Mouse (Mus musculus): ENCODE data around the gene Pacs2. TPM values are rescaled to one million over a fixed set of nuclear protein-coding genes. Genes with fewer than 3 reads are reported as not detected.

Gene Pacs2
- 10 to 100 TPM; 86.6 to 97.6 TPM for total RNA-seq (2021)
- long read RNA-seq, experiment 1, full-length matches to known transcripts: 2 of 48 reads
- long read RNA-seq, experiment 1, partial matches to known transcripts: 19 of 48 reads
- long read RNA-seq, experiment 1, other reads (novel, unspliced or antisense): 27 of 48 reads
- long read RNA-seq, experiment 2, full-length matches to known transcripts: 6 of 33 reads
- long read RNA-seq, experiment 2, partial matches to known transcripts: 10 of 33 reads
- long read RNA-seq, experiment 2, other reads (novel, unspliced or antisense): 17 of 33 reads

- intact Hi-C loops (cut with DNase I): no loop called here
- peak; percentile 92 to 93 for DNase-seq (ENCODE audit: low spot score in 2 of 2)
Measured at GRCm38 (mm10) chr12:113013604-113014558, at the start of gene Pacs2. Gene Pacs2, plus strand, starts transcription at chr12:113014508.

GRCm38 (mm10) chr12:112965783-112966182, 48.5 kb upstream of the Pacs2 start:
- no peak for DNase-seq (ENCODE audit: low spot score in 2 of 2)
- intact Hi-C loops (cut with DNase I): no loop called here

- DNase-seq (ENCODE audit: low spot score in 2 of 2): no peak
- intact Hi-C loops (cut with DNase I): no loop called here
Measured at GRCm38 (mm10) chr12:112968943-112969342, 45.4 kb upstream of the Pacs2 start.

- DNase-seq (ENCODE audit: low spot score in 2 of 2): no peak
- intact Hi-C loops (cut with DNase I): no loop called here
Measured at GRCm38 (mm10) chr12:112969616-112970015, 44.7 kb upstream of the Pacs2 start.

- intact Hi-C loops (cut with DNase I): no loop called here
- no peak for DNase-seq (ENCODE audit: low spot score in 2 of 2)
Measured at GRCm38 (mm10) chr12:112974736-112975135, 39.6 kb upstream of the Pacs2 start.

- peak; percentile 90 to 91 for DNase-seq (ENCODE audit: low spot score in 2 of 2)
- intact Hi-C loops (cut with DNase I): no loop called here
Measured at GRCm38 (mm10) chr12:112976371-112977073, 37.8 kb upstream of the Pacs2 start, which contains the start of gene Btbd6. Gene Btbd6, plus strand, starts transcription at chr12:112976482.

- intact Hi-C loops (cut with DNase I): no loop called here
- peak in 1 of 2 experiments; percentile 27 for DNase-seq (ENCODE audit: low spot score in 2 of 2)
Measured at GRCm38 (mm10) chr12:112977156-112977555, 37.2 kb upstream of the Pacs2 start.

- no peak for DNase-seq (ENCODE audit: low spot score in 2 of 2)
- intact Hi-C loops (cut with DNase I): no loop called here
Measured at GRCm38 (mm10) chr12:112982031-112982430, 32.3 kb upstream of the Pacs2 start.

- no peak for DNase-seq (ENCODE audit: low spot score in 2 of 2)
- intact Hi-C loops (cut with DNase I): no loop called here
Measured at GRCm38 (mm10) chr12:112985346-112985745, 29.0 kb upstream of the Pacs2 start.

GRCm38 (mm10) chr12:112987877-112988276, 26.4 kb upstream of the Pacs2 start:
- intact Hi-C loops (cut with DNase I): no loop called here

GRCm38 (mm10) chr12:112990706-112991405, 23.5 kb upstream of the Pacs2 start:
- DNase-seq (ENCODE audit: low spot score in 2 of 2): no peak
- intact Hi-C loops (cut with DNase I): no loop called here

More at GRCm38 (mm10) chr12:112987877-112988276, 26.4 kb upstream of the Pacs2 start:
- no peak for DNase-seq (ENCODE audit: low spot score in 2 of 2)

- intact Hi-C loops (cut with DNase I): no loop called here
- no peak for DNase-seq (ENCODE audit: low spot score in 2 of 2)
Measured at GRCm38 (mm10) chr12:112991444-112991843, 22.9 kb upstream of the Pacs2 start.

- intact Hi-C loops (cut with DNase I): no loop called here
- no peak for DNase-seq (ENCODE audit: low spot score in 2 of 2)
Measured at GRCm38 (mm10) chr12:112994153-112994552, 20.2 kb upstream of the Pacs2 start.

- DNase-seq (ENCODE audit: low spot score in 2 of 2): peak in 1 of 2 experiments; percentile 36
- intact Hi-C loops (cut with DNase I): no loop called here
Measured at GRCm38 (mm10) chr12:112999569-113000293, 14.6 kb upstream of the Pacs2 start.

GRCm38 (mm10) chr12:113000294-113001132, 13.8 kb upstream of the Pacs2 start, which contains the start of gene Brf1:
Gene Brf1, minus strand, starts transcription at chr12:113000704.
- intact Hi-C loops (cut with DNase I): no loop called here
- DNase-seq (ENCODE audit: low spot score in 2 of 2): peak; percentile 93 to 95

- intact Hi-C loops (cut with DNase I): no loop called here
- DNase-seq (ENCODE audit: low spot score in 2 of 2): no peak
Measured at GRCm38 (mm10) chr12:113001133-113001474, 13.2 kb upstream of the Pacs2 start.

- no peak for DNase-seq (ENCODE audit: low spot score in 2 of 2)
- intact Hi-C loops (cut with DNase I): no loop called here
Measured at GRCm38 (mm10) chr12:113002667-113003066, 11.6 kb upstream of the Pacs2 start.

- DNase-seq (ENCODE audit: low spot score in 2 of 2): no peak
- intact Hi-C loops (cut with DNase I): loop anchor here (2.0 kb wide), 1 partner anchor 43 kb away; no protein-coding TSS in a partner anchor
Measured at GRCm38 (mm10) chr12:113004011-113004410, 10.3 kb upstream of the Pacs2 start.

Data from left cerebral cortex, postnatal 14 days (tissue).